Mouse (Mus musculus) liver, embryonic 14.5 days (tissue): ENCODE measurements at regions not wholly inside any gene's neighbourhood (a gene's known extent, or its start where the extent isn't known, plus 50 kb on each side); places are given as distances from the start of the nearest gene placed in this dataset.

Experiments
- ATAC-seq: fragments of 200-750 bp; cut with Nextera tagmentation; 2 replicates; pipeline ENCODE4 v1.8.0; 2017; ENCODE audit warnings: moderate number of reproducible peaks, mild to moderate bottlenecking, moderate library complexity; ENCODE audit not compliant: insufficient read depth
- DNase-seq, 3 experiments: peaks; one replicate each; pipeline ENCODE4 v3.0.0-alpha.2; 2012 to 2013; ENCODE audit warnings: low read depth in 3 of 3, low spot score in 3 of 3
- H3K27ac ChIP-seq: fragments of 300-500 bp; sonication (generic); 2 replicates; pipeline ENCODE4 v1.5.1; 2014; ENCODE audit warnings: moderate library complexity, mild to moderate bottlenecking, control low read depth, inconsistent platforms
- H3K27me3 ChIP-seq: fragments of 300-500 bp; sonication (generic); 2 replicates; pipeline ENCODE4 v1.6.1; 2014; ENCODE audit warnings: mild to moderate bottlenecking, low read length, moderate library complexity; ENCODE audit not compliant: control insufficient read depth, insufficient read depth
- H3K36me3 ChIP-seq: fragments of 300-500 bp; sonication (generic); replicated peaks from 2 replicates; pipeline ENCODE4 v1.6.1; 2014; ENCODE audit warnings: low read depth; ENCODE audit not compliant: control insufficient read depth, insufficient read depth
- H3K4me1 ChIP-seq, 2 experiments: fragments of 200-500 bp in 1 of 2; fragments of 300-500 bp in 1 of 2; sonication (generic) in 1 of 2; replicated peaks; 2 replicates each; pipeline ENCODE4 v1.6.1; 2012 to 2014; ENCODE audit warnings: antibody characterized with exemption in 1 of 2, inconsistent platforms in 1 of 2, low read length in 1 of 2; ENCODE audit not compliant: control insufficient read depth in 2 of 2, insufficient read depth in 2 of 2
- H3K4me2 ChIP-seq: fragments of 300-500 bp; sonication (generic); 2 replicates; pipeline ENCODE4 v1.6.1; 2014; ENCODE audit warnings: low read depth, mild to moderate bottlenecking, control low read depth, moderate library complexity
- H3K4me3 ChIP-seq, 2 experiments: fragments of 200-500 bp in 1 of 2; fragments of 300-500 bp in 1 of 2; sonication (generic) in 1 of 2; 2 replicates each; pipeline ENCODE4 v1.5.1; 2012 to 2014; ENCODE audit warnings: low read depth in 2 of 2, low read length in 2 of 2, mild to moderate bottlenecking in 2 of 2, control low read depth in 1 of 2, inconsistent platforms in 1 of 2, moderate library complexity in 1 of 2; ENCODE audit not compliant: insufficient read depth in 1 of 2
- H3K9ac ChIP-seq: fragments of 300-500 bp; sonication (generic); replicated peaks from 2 replicates; pipeline ENCODE4 v1.6.1; 2014; ENCODE audit warnings: mild to moderate bottlenecking, control low read depth, moderate library complexity
- H3K9me3 ChIP-seq: fragments of 300-500 bp; sonication (generic); 2 replicates; pipeline ENCODE4 v1.6.1; 2016; ENCODE audit warnings: low read length, mixed read lengths; ENCODE audit not compliant: control insufficient read depth
- CTCF ChIP-seq: IDR thresholded peaks from 2 replicates; pipeline ENCODE4 v1.5.1; 2016; ENCODE audit warnings: antibody characterized with exemption, low read depth, control low read depth
- EP300 ChIP-seq: IDR thresholded peaks from 2 replicates; pipeline ENCODE4 v1.6.1; 2016; ENCODE audit warnings: antibody characterized with exemption, low read depth
- WGBS: fragments of 180-500 bp; shearing (Covaris S2); extraction: QIAGEN DNeasy Blood & Tissue Kit; methylation state at CpG from one replicate; pipeline ENCODE4 v1.1.7; 2014; ENCODE audit not compliant: insufficient replicate concordance; 5-methylcytosine and 5-hydroxymethylcytosine counted together

- Histone ChIP-seq H3K4me3 (no peak overlapping the region), H3K27ac (no peak overlapping the region), H3K9ac (no peak overlapping the region), H3K9me3 (no peaks in the 10 kb centered on the region), H3K27me3 (no peaks in the 10 kb centered on the region), H3K36me3 (no peaks in the 10 kb centered on the region), H3K4me2 (no peak overlapping the region), H3K4me1 (no peaks in the 10 kb centered on the region)
- DNase-seq, result no peak
- TF ChIP-seq EP300, result no peak
- no peak for TF ChIP-seq CTCF
- 36% methylated on average over 3 of the region's 3 CpGs for WGBS
- no peak for ATAC-seq
Measured at GRCm38 (mm10) chr1:77201321-77201917, 313.5 kb downstream of the Epha4 start.

DNA sequence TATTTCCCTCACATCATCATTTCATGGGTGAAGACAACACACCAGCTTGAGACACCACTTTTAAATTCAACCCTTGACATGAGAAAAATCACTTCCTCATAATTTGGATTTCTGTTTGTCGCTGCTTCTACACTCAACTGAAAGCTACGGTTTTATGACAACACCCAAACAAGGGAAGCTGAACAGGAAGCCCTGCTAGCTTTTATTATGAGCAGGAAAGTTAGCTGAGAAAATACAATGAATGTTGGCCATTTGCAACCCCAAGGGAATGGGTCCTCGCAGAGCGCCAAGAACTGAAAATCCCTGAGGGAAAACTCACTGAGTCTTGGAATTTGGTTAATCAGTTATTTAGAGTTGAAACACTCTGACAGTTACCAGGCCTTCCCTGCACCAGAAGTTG, 311.9 kb downstream of the Epha4 start:
- ATAC-seq (no peak), DNase-seq (no peak)
- 42% methylated on average over 4 of the region's 4 CpGs for WGBS
- Histone ChIP-seq H3K9ac (no peak overlapping the region), H3K4me2 (no peak overlapping the region), H3K27ac (no peak overlapping the region), H3K4me1 (no peaks in the 10 kb centered on the region), H3K9me3 (no peaks in the 10 kb centered on the region), H3K4me3 (no peak overlapping the region), H3K27me3 (no peaks in the 10 kb centered on the region), H3K36me3 (no peaks in the 10 kb centered on the region)
- TF ChIP-seq EP300 (no peak), CTCF (no peak)

DNA sequence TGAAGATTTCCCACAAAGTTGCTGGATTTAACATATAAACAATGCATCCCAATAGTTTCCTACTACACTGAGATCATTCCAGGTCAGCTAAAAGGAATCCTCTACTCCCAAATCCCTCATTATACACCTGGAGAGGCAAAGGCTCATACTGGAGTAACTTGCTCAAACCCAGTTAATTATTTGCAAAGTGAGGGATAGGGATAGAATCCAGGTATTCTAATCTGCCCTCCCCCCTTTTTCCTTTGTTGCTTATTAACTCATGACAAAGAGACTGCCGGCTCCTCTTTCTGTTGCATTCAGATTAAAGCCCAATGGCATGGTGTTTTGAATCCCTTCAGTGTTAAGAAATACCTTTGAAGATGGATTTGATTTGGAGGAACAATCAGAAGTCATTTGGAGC, 308.4 kb downstream of the Epha4 start:
- Histone ChIP-seq H3K27me3 (no peaks in the 10 kb centered on the region), H3K4me2 (no peak overlapping the region), H3K9ac (no peak overlapping the region), H3K4me3 (no peak overlapping the region), H3K27ac (no peak overlapping the region), H3K36me3 (no peaks in the 10 kb centered on the region), H3K4me1 (no peaks in the 10 kb centered on the region), H3K9me3 (no peaks in the 10 kb centered on the region)
- DNase-seq, result no peak
- no peak for ATAC-seq
- 62% methylated on average over 1 of the region's 1 CpGs for WGBS
- TF ChIP-seq CTCF (no peak), EP300 (no peak)

GRCm38 (mm10) chr1:77209395-77209794, 305.5 kb downstream of the Epha4 start:
- no peaks in the 10 kb centered on the region for H3K27me3 ChIP-seq
- H3K4me3 ChIP-seq, result no peak overlapping the region
- H3K9me3 ChIP-seq, result no peaks in the 10 kb centered on the region
- DNase-seq, result no peak
- 61% methylated on average over 3 of the region's 3 CpGs for WGBS
- H3K9ac ChIP-seq, result no peak overlapping the region
- TF ChIP-seq CTCF, result no peak
- TF ChIP-seq EP300, result no peak
- peaks cover 0 to 6% of the 10 kb centered on the region in 2 experiments; a peak in 1 of 4 replicates for H3K4me1 ChIP-seq
- ATAC-seq, result no peak
- H3K4me2 ChIP-seq, result no peak overlapping the region
- no peaks in the 10 kb centered on the region for H3K36me3 ChIP-seq
- no peak overlapping the region for H3K27ac ChIP-seq

GRCm38 (mm10) chr1:77213462-77214098, 301.3 kb downstream of the Epha4 start:
- no peak overlapping the region for H3K4me3 ChIP-seq
- no peak for TF ChIP-seq EP300
- TF ChIP-seq CTCF, result no peak

More at GRCm38 (mm10) chr1:77213462-77214098, 301.3 kb downstream of the Epha4 start:
- H3K9ac ChIP-seq, result no peak overlapping the region
- no peak overlapping the region for H3K27ac ChIP-seq
- H3K36me3 ChIP-seq, result no peaks in the 10 kb centered on the region
- peaks cover 0 to 6% of the 10 kb centered on the region in 2 experiments; a peak in 1 of 4 replicates for H3K4me1 ChIP-seq
- H3K9me3 ChIP-seq, result no peaks in the 10 kb centered on the region
- DNase-seq (no peak), ATAC-seq (peak; percentile 28; the same call in 1 of the 2 replicates)
- H3K27me3 ChIP-seq, result no peaks in the 10 kb centered on the region
- peak overlapping the region; percentile 23 for H3K4me2 ChIP-seq
- WGBS, result 21% methylated on average over 8 of the region's 8 CpGs
